Mouse (Mus musculus) kidney, adult 8-10 months (tissue): ENCODE data around the gene Tprg.

Experiments
- DNase-seq, 2 experiments: peaks; one replicate each; pipeline ENCODE4 v3.0.0; 2022

Gene Tprg

DNA sequence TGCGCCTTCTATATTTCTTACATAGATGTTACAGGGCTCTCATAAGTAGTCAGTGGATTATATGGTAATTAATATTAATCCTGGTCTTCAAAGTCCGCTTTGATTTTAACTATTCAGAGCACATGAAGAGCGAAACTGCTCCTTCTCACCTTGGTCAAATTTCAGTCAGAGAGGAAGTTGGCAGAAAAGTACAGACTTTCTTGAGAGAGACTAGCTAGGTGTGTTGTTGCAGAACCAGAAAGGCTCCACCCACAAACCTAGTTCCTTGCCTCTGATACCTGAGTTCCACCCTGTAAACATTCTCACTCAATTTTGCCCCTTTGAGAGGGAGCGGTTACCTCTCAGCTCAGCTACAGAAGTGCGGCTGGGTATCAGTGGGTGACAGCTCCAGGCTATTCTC lies at the start of gene Tprg:
Gene Tprg (plus strand): TSS at position 301 of the 400 bp plus-strand sequence.
- no peak for DNase-seq

GRCm38 (mm10) chr16:25238274-25239050 lies 48.2 kb upstream of the Tprg start:
- DNase-seq: no peak

DNA sequence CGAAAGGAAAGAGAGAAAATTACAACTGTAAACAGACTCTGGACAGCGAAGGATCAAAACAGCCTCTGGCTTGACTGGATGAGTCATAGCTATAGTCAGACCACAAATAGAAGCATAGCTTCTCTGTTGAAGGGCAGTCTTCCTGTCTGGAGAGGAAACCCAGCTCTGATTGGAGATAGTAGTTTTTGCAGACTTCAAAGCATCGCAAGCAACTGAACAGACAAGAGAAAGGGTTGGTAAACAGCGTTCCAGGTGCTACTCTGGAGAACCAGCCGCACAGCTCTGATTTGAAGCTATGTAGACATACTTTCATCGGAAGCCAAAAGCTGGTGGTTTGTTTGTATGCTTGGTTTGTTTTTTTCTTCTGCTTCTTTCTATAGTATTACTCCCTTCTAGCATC lies 37.7 kb upstream of the Tprg start:
- no peak for DNase-seq

GRCm38 (mm10) chr16:25250129-25250749 lies 36.4 kb upstream of the Tprg start:
- no peak for DNase-seq

DNA sequence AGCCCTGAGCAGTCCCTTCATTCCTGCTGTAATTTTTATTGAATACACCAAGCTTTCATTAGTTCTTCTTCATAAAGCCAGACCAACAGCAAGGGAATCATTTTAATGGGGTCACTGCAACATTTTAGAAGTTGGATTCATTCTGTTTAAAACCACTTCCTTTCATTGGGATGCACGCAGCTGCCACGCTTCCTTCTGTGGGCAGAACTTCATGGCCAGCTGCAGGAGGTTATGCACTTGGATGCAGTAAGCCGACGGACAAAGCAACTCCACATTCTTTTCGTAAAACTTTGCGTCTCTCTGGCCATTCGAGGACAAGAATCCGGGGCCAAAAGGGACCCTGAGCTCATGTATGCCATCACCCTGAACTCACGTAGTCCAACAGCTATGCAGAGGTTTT lies 35.5 kb upstream of the Tprg start:
- no peak for DNase-seq

DNA sequence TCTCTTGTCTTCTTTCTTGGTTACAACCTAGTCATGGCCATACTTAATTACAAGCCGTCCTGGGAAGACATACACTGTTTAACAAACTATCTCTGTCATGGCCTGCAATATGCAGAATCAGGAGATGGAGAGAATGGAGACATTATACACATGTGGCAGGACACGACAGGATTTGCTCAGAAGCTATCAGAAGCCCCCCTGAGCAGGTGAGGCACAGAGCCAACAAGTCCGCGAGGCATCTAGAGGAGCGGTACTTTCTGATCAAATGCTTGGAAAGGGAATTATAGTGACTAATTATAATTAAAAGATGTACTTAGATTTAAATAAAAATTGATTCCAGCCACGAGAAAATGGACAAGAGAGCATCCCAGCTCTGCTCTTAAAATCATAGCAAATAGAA lies 32.0 kb upstream of the Tprg start:
- DNase-seq: no peak

DNA sequence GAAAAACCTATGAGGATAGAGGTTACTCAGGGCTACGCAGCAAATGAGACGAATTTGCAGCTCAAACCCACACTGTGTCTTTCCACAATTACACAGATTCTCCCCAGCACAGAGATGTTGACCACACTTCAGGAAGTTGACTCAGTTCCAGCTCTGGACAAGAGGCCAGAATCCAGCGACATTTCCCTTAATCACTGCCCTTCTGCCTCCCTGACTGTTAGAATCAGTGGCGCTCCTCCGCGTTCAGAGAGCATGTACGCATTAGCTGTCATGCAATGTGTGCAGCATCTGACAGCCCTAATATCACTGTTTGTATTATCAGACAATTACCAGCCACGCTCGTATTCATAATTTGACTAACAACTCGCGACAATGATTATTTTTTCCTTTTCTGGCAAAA lies 31.4 kb upstream of the Tprg start:
- DNase-seq: no peak

GRCm38 (mm10) chr16:25255603-25256260 lies 30.9 kb upstream of the Tprg start:
- DNase-seq: no peak

GRCm38 (mm10) chr16:25262306-25262705 lies 24.3 kb upstream of the Tprg start:
- DNase-seq: no peak

- no peak for DNase-seq
These were observed 23.7 kb upstream of the Tprg start for GRCm38 (mm10) chr16:25262965-25263364.

DNA sequence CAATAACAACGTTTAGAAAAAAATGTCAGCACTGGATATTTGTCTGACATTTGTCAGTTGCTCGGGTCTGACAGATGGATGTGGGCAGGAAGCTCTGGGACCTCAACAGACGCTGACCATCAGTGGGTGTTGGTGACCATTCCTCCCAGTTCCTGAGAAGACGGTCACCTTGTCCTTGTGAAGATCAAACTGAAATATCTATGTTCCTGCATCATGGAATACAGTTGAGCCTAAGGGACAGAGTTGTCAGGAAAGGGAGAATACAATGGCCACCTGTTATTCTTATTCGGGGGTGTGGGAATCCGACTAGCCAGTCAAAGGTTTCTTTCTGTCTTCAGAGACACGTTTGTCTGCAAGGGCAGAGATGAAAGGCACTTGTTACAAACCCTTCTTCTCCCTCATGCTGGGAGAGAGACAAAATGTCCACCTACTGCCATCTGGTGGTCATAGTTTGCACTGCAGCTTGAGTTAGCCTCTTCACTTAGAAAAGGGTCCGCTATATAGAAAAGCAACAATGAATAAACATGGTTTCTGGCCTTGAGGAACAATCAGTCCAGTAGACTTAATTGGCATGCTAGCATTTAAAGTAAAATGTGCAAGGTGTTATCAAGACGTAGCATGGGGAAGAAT lies 23.0 kb upstream of the Tprg start:
- peak; percentile 52 to 82 for DNase-seq

- no peak for DNase-seq
These were observed 21.4 kb upstream of the Tprg start for GRCm38 (mm10) chr16:25265177-25265576.

GRCm38 (mm10) chr16:25268276-25268675 lies 18.3 kb upstream of the Tprg start:
- no peak for DNase-seq

DNA sequence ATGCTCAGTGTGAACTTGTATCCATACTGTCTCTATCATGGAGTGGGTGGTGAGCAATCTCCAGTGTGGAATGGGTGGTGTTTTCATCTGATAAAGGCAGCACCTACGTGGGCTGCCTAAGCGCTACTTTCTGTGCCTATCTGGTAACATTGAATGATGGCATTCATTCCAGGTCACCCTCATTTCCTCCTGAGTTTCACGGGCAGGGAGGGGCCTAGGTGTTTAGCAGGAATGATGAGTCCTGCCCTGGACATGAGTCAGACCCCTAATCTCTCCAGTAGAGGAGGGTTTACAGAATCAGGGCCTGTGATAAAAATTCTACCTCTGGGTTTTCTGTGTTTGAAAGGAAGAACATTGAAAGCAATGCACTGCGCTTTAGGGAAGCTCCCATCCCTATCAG lies 4.1 kb upstream of the Tprg start:
- no peak for DNase-seq

GRCm38 (mm10) chr16:25293753-25294152 lies 7.1 kb downstream of the Tprg start:
- no peak for DNase-seq

- no peak for DNase-seq
These were observed 8.9 kb downstream of the Tprg start for GRCm38 (mm10) chr16:25295546-25295945.

- DNase-seq: no peak
These were observed 10.1 kb downstream of the Tprg start for GRCm38 (mm10) chr16:25296746-25297145.

DNA sequence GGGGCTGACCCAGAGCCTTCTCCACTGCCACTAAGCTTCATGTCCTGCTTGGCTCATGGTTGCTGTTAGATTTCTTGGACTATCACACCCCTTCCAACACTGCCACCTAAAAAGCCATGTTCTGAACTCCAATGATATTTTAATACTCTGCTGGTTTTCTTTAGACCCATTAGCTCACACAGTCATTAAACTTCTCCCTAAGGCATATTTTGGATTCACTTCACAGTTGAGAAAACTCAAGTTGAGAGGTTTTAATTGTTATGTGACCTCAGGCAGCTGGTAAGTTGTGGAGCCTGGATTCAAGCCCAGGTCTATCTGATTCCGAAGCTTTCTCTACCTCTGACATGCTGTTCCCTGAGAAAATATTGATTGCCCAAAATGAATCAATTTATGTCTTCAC lies 11.6 kb downstream of the Tprg start:
- no peak for DNase-seq

DNA sequence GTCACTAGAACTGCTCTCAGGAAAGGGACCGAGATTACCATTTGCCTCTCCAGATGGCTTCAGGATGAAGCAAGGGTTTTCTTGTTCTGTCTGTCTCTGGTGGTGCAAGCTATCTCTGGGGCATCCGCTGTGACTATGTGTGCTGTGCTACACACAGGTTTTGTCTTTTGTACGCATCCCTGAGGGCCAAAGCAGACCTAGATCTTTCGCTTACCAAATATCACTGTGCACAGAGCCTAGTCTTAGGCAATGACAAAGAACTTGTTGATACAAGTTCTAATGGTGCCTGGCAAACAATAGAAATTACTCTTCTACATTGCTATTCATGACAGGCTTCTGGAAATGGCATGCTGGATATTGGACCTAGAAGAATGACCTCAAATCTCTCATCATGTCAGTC lies 16.0 kb downstream of the Tprg start:
- no peak for DNase-seq

DNA sequence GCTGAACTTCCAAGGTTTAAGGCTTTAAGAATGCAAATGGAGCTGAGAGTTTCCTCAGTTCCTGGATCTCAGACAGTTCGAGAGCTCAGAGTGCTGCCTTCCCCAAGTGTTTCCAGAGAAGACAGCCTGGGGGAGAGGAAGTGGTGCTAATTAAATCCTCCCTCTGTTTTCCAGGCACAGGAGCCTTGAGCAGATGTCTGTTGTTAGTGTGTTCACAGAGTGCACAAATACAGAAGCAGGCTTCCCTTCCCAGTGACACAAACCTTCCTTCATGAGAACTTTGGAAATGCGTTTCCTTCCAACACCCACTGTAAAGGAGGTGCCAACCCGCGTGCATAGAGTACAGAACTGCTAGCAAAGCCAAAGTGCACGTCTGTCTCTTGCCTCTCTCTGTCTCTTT lies 27.4 kb downstream of the Tprg start:
- no peak for DNase-seq

GRCm38 (mm10) chr16:25315090-25315489 lies 28.5 kb downstream of the Tprg start:
- DNase-seq: no peak

DNA sequence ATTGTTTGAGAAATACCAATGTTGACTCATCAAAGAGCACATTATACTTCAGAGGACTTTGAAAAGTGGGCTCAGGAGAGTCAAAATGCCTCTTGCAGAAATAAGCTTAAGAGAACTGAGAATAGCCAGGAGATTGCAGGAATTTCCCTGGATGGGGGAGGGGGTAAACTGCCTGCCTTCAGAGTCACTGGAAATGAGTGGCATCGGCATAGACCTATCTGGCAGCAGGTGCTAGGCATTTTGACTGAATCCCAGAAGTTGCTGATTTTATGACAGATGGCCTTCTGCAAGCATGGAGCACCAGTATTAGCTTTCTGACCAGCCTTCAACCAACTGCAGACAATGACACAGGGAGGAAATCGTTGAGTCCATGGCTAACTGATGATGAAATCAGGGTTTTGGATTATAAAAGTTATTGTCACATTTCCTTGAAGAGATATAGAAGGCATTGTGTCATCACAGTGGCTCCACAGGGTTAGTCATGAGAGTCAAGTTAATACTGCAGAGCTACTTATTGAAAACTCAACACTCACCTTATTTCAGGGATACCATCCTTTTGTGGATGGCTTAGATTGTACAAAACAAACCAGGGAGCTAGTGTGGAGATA lies 39.1 kb downstream of the Tprg start:
- no peak for DNase-seq
